Mouse (Mus musculus) CH12.LX (cell line): ENCODE measurements around the gene Itih2. TPM values are rescaled to one million over a fixed set of nuclear protein-coding genes. Genes with fewer than 3 reads are reported as not detected.
A peak's percentile ranks its signal among the peaks of the same experiment; 100 is the strongest.

Source experiments
- DNase-seq: peaks from one replicate; pipeline ENCODE4 v3.0.0-alpha.2; 2013; ENCODE audit errors: extremely low read depth
- H3K27ac ChIP-seq: 2 replicates; pipeline ENCODE4 v1.5.1; 2012; ENCODE audit warnings: low read depth, mild to moderate bottlenecking, control low read depth, moderate library complexity; ENCODE audit not compliant: insufficient read depth
- H3K27me3 ChIP-seq: replicated peaks from 2 replicates; pipeline ENCODE3; 2012; ENCODE audit warnings: inconsistent platforms
- H3K36me3 ChIP-seq, 2 experiments: replicated peaks in 1 of 2; 2 replicates each; pipeline versions ENCODE3 to v1.6.1; 2012; ENCODE audit warnings: inconsistent platforms in 1 of 2, low read length in 1 of 2, mild to moderate bottlenecking in 1 of 2, mixed read lengths in 1 of 2, moderate library complexity in 1 of 2; ENCODE audit not compliant: control insufficient read depth in 1 of 2, insufficient read depth in 1 of 2
- H3K4me1 ChIP-seq, 2 experiments: 2 replicates each; pipeline ENCODE4 v1.6.1; 2012; ENCODE audit warnings: inconsistent platforms in 1 of 2, moderate library complexity in 1 of 2; ENCODE audit not compliant: insufficient read depth in 2 of 2, control insufficient read depth in 1 of 2
- H3K4me2 ChIP-seq: 2 replicates; pipeline ENCODE4 v1.6.1; 2012; ENCODE audit warnings: low read depth, mild to moderate bottlenecking, control low read depth; ENCODE audit not compliant: poor library complexity, insufficient read depth, severe bottlenecking
- H3K4me3 ChIP-seq, 3 experiments: fragments of 150-350 bp in 1 of 3; sonication (generic) in 1 of 3; replicated peaks in 1 of 3; 2 replicates each; pipeline versions ENCODE3 to v1.5.1; 2011 to 2012; ENCODE audit warnings: low read depth in 2 of 3, low read length in 2 of 3, mild to moderate bottlenecking in 2 of 3, moderate library complexity in 2 of 3, control low read depth in 1 of 3, improper control_type of control experiment in 1 of 3, inconsistent platforms in 1 of 3, mixed read lengths in 1 of 3; ENCODE audit not compliant: poor library complexity in 1 of 3
- H3K79me2 ChIP-seq: replicated peaks from 2 replicates; pipeline ENCODE4 v1.6.1; 2012; ENCODE audit warnings: mild to moderate bottlenecking, moderate library complexity; ENCODE audit not compliant: control insufficient read depth, poor library complexity, insufficient read depth, severe bottlenecking; ENCODE audit errors: extremely low read depth
- H3K9ac ChIP-seq: 2 replicates; pipeline ENCODE4 v1.6.1; 2012; ENCODE audit warnings: low read depth, mild to moderate bottlenecking, control low read depth, moderate library complexity; ENCODE audit not compliant: insufficient read depth
- H3K9me3 ChIP-seq: replicated peaks from 2 replicates; pipeline ENCODE3; 2012; ENCODE audit warnings: low read length, inconsistent platforms, mixed read lengths
- CHD1 ChIP-seq: IDR thresholded peaks from 2 replicates; pipeline ENCODE4 v1.6.1; 2012; ENCODE audit warnings: low read depth, low read length, improper control_type of control experiment, inconsistent platforms
- CHD2 ChIP-seq: IDR thresholded peaks from 2 replicates; pipeline ENCODE4 v1.6.1; 2011; ENCODE audit warnings: low read length, improper control_type of control experiment
- CTCF ChIP-seq, 2 experiments: IDR thresholded peaks in 1 of 2; conservative IDR thresholded peaks in 1 of 2; 2 replicates each; pipeline ENCODE4 v1.5.1; 2011 to 2012; ENCODE audit warnings: low read depth in 2 of 2, low read length in 2 of 2, improper control_type of control experiment in 1 of 2, inconsistent platforms in 1 of 2, mild to moderate bottlenecking in 1 of 2, moderate library complexity in 1 of 2
- EP300 ChIP-seq: IDR thresholded peaks from 2 replicates; pipeline ENCODE4 v1.6.1; 2011; ENCODE audit warnings: low read length, improper control_type of control experiment
- HCFC1 ChIP-seq: IDR thresholded peaks from 2 replicates; pipeline ENCODE4 v1.6.1; 2012; ENCODE audit warnings: low read depth, mild to moderate bottlenecking, inconsistent platforms, low read length, improper control_type of control experiment
- IRF4 ChIP-seq: IDR thresholded peaks from 2 replicates; pipeline ENCODE4 v1.6.1; 2014; ENCODE audit warnings: low read depth, mild to moderate bottlenecking, inconsistent platforms, low read length, improper control_type of control experiment
- MAX ChIP-seq: IDR thresholded peaks from 2 replicates; pipeline ENCODE4 v1.6.1; 2011; ENCODE audit warnings: low read length, improper control_type of control experiment
- MAZ ChIP-seq: IDR thresholded peaks from 2 replicates; pipeline ENCODE4 v1.6.1; 2012; ENCODE audit warnings: low read depth, mild to moderate bottlenecking, inconsistent platforms, low read length, improper control_type of control experiment, moderate library complexity
- MEF2A ChIP-seq: IDR thresholded peaks from 2 replicates; pipeline ENCODE4 v1.6.1; 2014; ENCODE audit warnings: low read depth, mild to moderate bottlenecking, inconsistent platforms, low read length, improper control_type of control experiment, borderline replicate concordance
- NELFE ChIP-seq: IDR thresholded peaks from 2 replicates; pipeline ENCODE4 v1.6.1; 2011; ENCODE audit warnings: low read depth, low read length, improper control_type of control experiment
- NRF1 ChIP-seq: IDR thresholded peaks from 2 replicates; pipeline ENCODE4 v1.6.1; 2014; ENCODE audit warnings: low read depth, mild to moderate bottlenecking, inconsistent platforms, low read length, improper control_type of control experiment, moderate library complexity
- PAX5 ChIP-seq: IDR thresholded peaks from 2 replicates; pipeline ENCODE4 v1.6.1; 2012; ENCODE audit warnings: low read length, inconsistent platforms, mixed read lengths
- POLR2A ChIP-seq: IDR thresholded peaks from 2 replicates; pipeline ENCODE4 v1.6.1; 2011; ENCODE audit warnings: low read depth, mild to moderate bottlenecking, improper control_type of control experiment, low read length
- POLR2AphosphoS2 ChIP-seq: IDR thresholded peaks from 2 replicates; pipeline ENCODE4 v1.6.1; 2011; ENCODE audit warnings: low read depth, low read length, improper control_type of control experiment
- RAD21 ChIP-seq: IDR thresholded peaks from 2 replicates; pipeline ENCODE4 v1.6.1; 2011; ENCODE audit warnings: low read depth, mild to moderate bottlenecking, low read length, improper control_type of control experiment, moderate library complexity
- RCOR1 ChIP-seq: conservative IDR thresholded peaks from 2 replicates; pipeline ENCODE4 v1.6.1; 2012; ENCODE audit warnings: low read depth, mild to moderate bottlenecking, inconsistent platforms, low read length, improper control_type of control experiment
- SIN3A ChIP-seq: IDR thresholded peaks from 2 replicates; pipeline ENCODE4 v1.6.1; 2012; ENCODE audit warnings: low read length, improper control_type of control experiment, inconsistent platforms
- TBP ChIP-seq: conservative IDR thresholded peaks from 2 replicates; pipeline ENCODE4 v1.6.1; 2011; ENCODE audit warnings: low read depth, low read length, improper control_type of control experiment
- TCF12 ChIP-seq: IDR thresholded peaks from 2 replicates; pipeline ENCODE4 v1.6.1; 2014; ENCODE audit warnings: low read depth, mild to moderate bottlenecking, inconsistent platforms, low read length, improper control_type of control experiment
- USF1 ChIP-seq: IDR thresholded peaks from 2 replicates; pipeline ENCODE4 v1.6.1; 2014; ENCODE audit warnings: low read depth, mild to moderate bottlenecking, inconsistent platforms, low read length, improper control_type of control experiment
- USF2 ChIP-seq: conservative IDR thresholded peaks from 2 replicates; pipeline ENCODE4 v1.6.1; 2011; ENCODE audit warnings: low read depth, low read length, improper control_type of control experiment
- ZC3H11A ChIP-seq: IDR thresholded peaks from 2 replicates; pipeline ENCODE4 v1.6.1; 2012; ENCODE audit warnings: low read depth, mild to moderate bottlenecking, inconsistent platforms, low read length, improper control_type of control experiment
- ZKSCAN1 ChIP-seq: IDR thresholded peaks from 2 replicates; pipeline ENCODE4 v1.6.1; 2012; ENCODE audit warnings: low read depth, inconsistent platforms, low read length, improper control_type of control experiment, borderline replicate concordance
- ZMIZ1 ChIP-seq: IDR thresholded peaks from 2 replicates; pipeline ENCODE4 v1.6.1; 2012; ENCODE audit warnings: low read depth, mild to moderate bottlenecking, inconsistent platforms, low read length, improper control_type of control experiment
- ZNF384 ChIP-seq: IDR thresholded peaks from 2 replicates; pipeline ENCODE4 v1.6.1; 2012; ENCODE audit warnings: low read depth, low read length, improper control_type of control experiment, inconsistent platforms
- dilution Hi-C: fragments of 300-500 bp; cut with MboI; formaldehyde crosslinking; loops from 2 replicates; pipeline ENCODE4 v1.14.3; 2020; ENCODE audit warnings: low sequenced_read_pairs; ENCODE audit not compliant: extremely low pct_unique_long_range_greater_than_20kb, extremely low pct_ligation_motif_present
- in situ Hi-C: fragments of 300-500 bp; cut with MboI; formaldehyde crosslinking; loops from 3 replicates; pipeline ENCODE4 v1.14.3; 2019; ENCODE audit warnings: low sequenced_read_pairs, low pct_ligation_motif_present, low pct_unique_long_range_greater_than_20kb, mixed read lengths
- polyA plus RNA-seq: library from polyadenylated mRNA; unstranded; fragments of >175 nt; gene quantifications from 2 replicates; pipeline ENCODE4 v1.2.1, GENCODE M21; 2012; ENCODE audit warnings: low read depth; ENCODE audit not compliant: insufficient read length
- total RNA-seq, 2 experiments: library from RNA; depleted of rRNA; stranded (reverse); fragments of 300-350 nt in 1 of 2; fragments of >200 nt in 1 of 2; gene quantifications; 2 replicates each; pipeline ENCODE4 v1.2.3; 2012 to 2014

The Itih2 gene
- total and polyA plus RNA-seq, 3 experiments: not detected

DNA sequence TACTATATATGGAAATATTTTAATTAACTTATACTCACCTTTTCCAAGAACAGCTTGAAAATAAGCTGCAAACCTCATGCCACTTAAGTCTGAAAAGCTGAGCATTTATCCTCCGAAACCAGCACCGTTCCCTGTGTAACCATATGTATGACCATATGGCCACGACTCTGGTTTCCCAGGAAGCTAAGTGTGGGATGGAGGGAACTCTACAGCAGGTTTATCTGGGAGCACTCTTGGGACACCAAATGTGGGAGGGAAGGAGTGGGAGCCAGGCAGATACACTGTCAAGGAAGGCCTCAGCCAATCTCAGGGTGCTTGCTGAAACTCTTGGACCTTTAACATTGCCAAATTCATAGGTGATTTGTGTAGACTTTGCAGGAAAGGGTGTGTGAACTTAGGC, 80.3 kb downstream of the Itih2 start:
- no peak overlapping the region for H3K9ac ChIP-seq
- no peak for TF ChIP-seq POLR2A
- TF ChIP-seq, all 38 proteins: peak for 0

GRCm38 (mm10) chr2:10049456-10049855, 81.7 kb downstream of the Itih2 start:
- Histone ChIP-seq H3K27ac (no peak overlapping the region), H3K4me2 (peak overlapping the region; percentile 97), H3K79me2 (peaks cover 26% of the 10 kb centered on the region), H3K36me3 (peaks cover 10 to 26% of the 10 kb centered on the region in 2 experiments), H3K9ac (peak overlapping the region; percentile 51; the same call in 1 of the 2 replicates), H3K9me3 (no peaks in the 10 kb centered on the region), H3K4me1 (peaks cover 0 to 21% of the 10 kb centered on the region in 2 experiments; a peak in 2 of 4 replicates), H3K4me3 (peak overlapping the region; percentile 69 to 98 (median 84)), H3K27me3 (no peaks in the 10 kb centered on the region)
- TF ChIP-seq CTCF (conservative IDR thresholded peaks at IDR 0.05 in 1 of 2, IDR thresholded peaks at IDR 0.05 in 1 of 2; ENCODE audit: low read depth in 2 of 2, low read length in 2 of 2) (no peak), CHD1 (no peak), USF2 (no peak), NELFE (no peak), POLR2AphosphoS2 (no peak), CHD2 (no peak), RAD21 (no peak), PAX5 (no peak), SIN3A (no peak), ZNF384 (no peak), ZKSCAN1 (no peak), RCOR1 (no peak)
- no peak for DNase-seq
- in situ Hi-C loops (no loop called here), dilution Hi-C loops (no loop called here)

More for the DNA sequence above, 80.3 kb downstream of the Itih2 start:
- Histone ChIP-seq H3K4me1 (peaks cover 0 to 21% of the 10 kb centered on the region in 2 experiments; a peak in 2 of 4 replicates), H3K27ac (no peak overlapping the region), H3K79me2 (peaks cover 22% of the 10 kb centered on the region), H3K4me3 (no peak overlapping the region), H3K36me3 (peaks cover 21 to 38% of the 10 kb centered on the region in 2 experiments), H3K27me3 (no peaks in the 10 kb centered on the region), H3K9me3 (no peaks in the 10 kb centered on the region), H3K4me2 (no peak overlapping the region)
- in situ Hi-C loops: no loop called here
- DNase-seq: no peak
- dilution Hi-C loops: no loop called here

DNA sequence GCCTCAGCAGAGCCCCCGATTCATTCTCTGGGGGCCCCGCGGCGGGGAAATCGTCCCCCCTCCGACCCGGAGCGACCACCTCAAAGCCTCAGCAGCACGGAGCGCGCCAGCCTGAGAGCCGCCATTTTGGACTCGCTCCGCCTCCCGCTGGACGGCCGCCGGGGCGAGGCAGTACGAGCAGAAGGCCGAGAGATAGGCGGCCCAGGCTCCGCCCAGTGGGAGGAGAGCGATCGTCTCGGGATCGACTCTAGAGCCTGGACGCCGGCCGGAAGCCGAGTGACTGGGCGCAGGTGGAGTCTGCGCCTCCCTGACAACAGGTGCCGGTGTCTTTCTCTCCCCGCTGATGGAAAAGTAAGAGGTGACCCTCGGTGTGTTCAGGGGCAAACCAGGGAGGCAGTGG, 82.7 kb downstream of the Itih2 start, which contains the start of gene Taf3:
TSS of gene Taf3 (minus strand) at position 136 of the 400 bp plus-strand sequence.
- H3K27ac ChIP-seq: no peak within 1 kb of the TSS
- peaks cover 4 to 20% of the 10 kb centered on the region in 2 experiments for H3K36me3 ChIP-seq
- H3K27me3 ChIP-seq: no peaks in the 10 kb centered on the region
- in situ Hi-C loops (no loop called here), dilution Hi-C loops (no loop called here)
- H3K4me2 ChIP-seq: peak within 1 kb of the TSS; percentile 97
- H3K79me2 ChIP-seq: peaks cover 30% of the 10 kb centered on the region
- H3K9me3 ChIP-seq: no peaks in the 10 kb centered on the region
- peak; percentile 93 for DNase-seq
- peaks cover 0 to 21% of the 10 kb centered on the region in 2 experiments; a peak in 2 of 4 replicates for H3K4me1 ChIP-seq
- peak within 1 kb of the TSS; percentile 84 to 98 (median 86) for H3K4me3 ChIP-seq
- H3K9ac ChIP-seq: peak within 1 kb of the TSS; percentile 61
- TF ChIP-seq MAZ: 0 out of 2 replicates have a peak, but pooled peaks have one; percentile 39
- no peak for TF ChIP-seq RCOR1
- TF ChIP-seq MEF2A: peak; percentile 67; the same call in 1 of the 2 replicates
- TF ChIP-seq ZKSCAN1: no peak
- TF ChIP-seq POLR2AphosphoS2: peak; percentile 46; the same call in 1 of the 2 replicates
- TF ChIP-seq TBP: 0 out of 2 replicates have a peak, but pooled peaks have one; percentile 64
- no peak for TF ChIP-seq USF2
- peak; percentile 92 for TF ChIP-seq HCFC1
- TF ChIP-seq NELFE: peak; percentile 80
- peak; percentile 15; the same call in 1 of the 2 replicates for TF ChIP-seq MAX
- no peak for TF ChIP-seq ZC3H11A
- TF ChIP-seq EP300: no peak
- peak; percentile 97 for TF ChIP-seq TCF12
- peak; percentile 71 for TF ChIP-seq NRF1
- peak; percentile 75 for TF ChIP-seq ZMIZ1
- peak; percentile 66 for TF ChIP-seq IRF4
- no peak for TF ChIP-seq ZNF384
- TF ChIP-seq PAX5: no peak
- TF ChIP-seq CHD1: no peak
- no peak for TF ChIP-seq USF1
- no peak for TF ChIP-seq CHD2
- no peak for TF ChIP-seq CTCF (conservative IDR thresholded peaks at IDR 0.05 in 1 of 2, IDR thresholded peaks at IDR 0.05 in 1 of 2; ENCODE audit: low read depth in 2 of 2, low read length in 2 of 2)
